Comparison of ENCODE assay signal across 26 mouse cellular contexts in genomic region chr15:88229456-88229855, GRCm38 (mm10).
DNase-seq lines count a peak whose midpoint lies in the region; ATAC-seq and TF ChIP-seq lines count a peak whose summit lies in the region.
"Had no signal": no experiment of that assay in that cellular context is flagged by ENCODE, and none has a peak within 500 bp of the region (broad histone marks: within the 10 kb centered on the region; RNA-seq: fewer than 3 reads in every experiment).

No protein-coding gene starts in this region.

- no peaks in the 10 kb centered on the region for H3K79me2 ChIP-seq in heart, adult 2 months (replicated peaks; ENCODE audit: control insufficient read depth, insufficient read depth, low read length)

- no peak overlapping the region for H3K4me3 ChIP-seq in cerebellum, adult 2 months (replicated peaks; ENCODE audit: insufficient read depth, low read depth, low read length)
- H3K4me3 ChIP-seq in heart, adult 2 months: no peak overlapping the region
- H3K4me3 ChIP-seq: embryonic facial prominence, embryonic 10.5 days; embryonic facial prominence, embryonic 12.5 days; erythroblast, embryonic 14.5 days; forebrain, embryonic 10.5 days; forebrain, embryonic 12.5 days had no signal

- TF ChIP-seq CTCF in cerebellum, adult 2 months (IDR thresholded peaks at IDR 0.05; ENCODE audit: borderline replicate concordance, insufficient read depth, low read depth, low read length): no peak
- TF ChIP-seq CTCF in heart, adult 2 months (IDR thresholded peaks at IDR 0.05): no peak

- peak; percentile 66 to 70 for DNase-seq in cerebellum, postnatal 10 days
- DNase-seq in cerebellum, adult 2 months: no peak
- peak; percentile 22 for DNase-seq in heart, adult 11 months
- DNase-seq in heart, adult 2 months: no peak
- peak; percentile 39 for DNase-seq in left cerebral cortex, postnatal 4 days
- DNase-seq in left cerebral cortex, postnatal 36 days (ENCODE audit: low spot score in 2 of 2): no peak
- DNase-seq: adrenal gland, adult 8-10 months; adrenal gland, postnatal 14 days; adrenal gland, postnatal 36 days; B cell, adult 2 months; cerebellum, adult 11 months; cerebellum, adult 18-20 months; cerebellum, adult 9-10 months had no signal

- no peak overlapping the region for H3K9ac ChIP-seq in heart, adult 2 months (ENCODE audit: low read depth, low read length)
- H3K9ac ChIP-seq: embryonic facial prominence, embryonic 12.5 days; forebrain, embryonic 12.5 days had no signal

- peaks cover 4% of the 10 kb centered on the region for H3K4me1 ChIP-seq in cerebellum, adult 2 months (ENCODE audit: control insufficient read depth, insufficient read depth, low read length)
- H3K4me1 ChIP-seq in heart, adult 2 months (ENCODE audit: control insufficient read depth, insufficient read depth, low read length): no peaks in the 10 kb centered on the region
- H3K4me1 ChIP-seq: embryonic facial prominence, embryonic 10.5 days; embryonic facial prominence, embryonic 12.5 days; forebrain, embryonic 12.5 days had no signal

- H3K36me3 ChIP-seq in heart, adult 2 months (ENCODE audit: control insufficient read depth, insufficient read depth, low read length): no peaks in the 10 kb centered on the region
- H3K36me3 ChIP-seq: embryonic facial prominence, embryonic 10.5 days; embryonic facial prominence, embryonic 12.5 days; forebrain, embryonic 10.5 days; forebrain, embryonic 12.5 days; G1E had no signal

- no peak overlapping the region for H3K27ac ChIP-seq in cerebellum, adult 2 months (ENCODE audit: insufficient read depth, low read length)
- H3K27ac ChIP-seq in heart, adult 2 months: no peak overlapping the region
- H3K27ac ChIP-seq: embryonic facial prominence, embryonic 10.5 days; embryonic facial prominence, embryonic 12.5 days; forebrain, embryonic 10.5 days; forebrain, embryonic 12.5 days had no signal

- no peaks in the 10 kb centered on the region for H3K27me3 ChIP-seq in cerebellum, adult 2 months (ENCODE audit: control insufficient read depth, insufficient read depth, low read length)
- no peaks in the 10 kb centered on the region for H3K27me3 ChIP-seq in heart, adult 2 months (ENCODE audit: control insufficient read depth, insufficient read depth, low read length)
- H3K27me3 ChIP-seq: CH12.LX; embryonic facial prominence, embryonic 12.5 days; forebrain, embryonic 12.5 days; Patski had no signal

- WGBS in cerebellum, adult 2 months: 42% methylated on average over 4 of the region's 4 CpGs
- 63% methylated on average over 4 of the region's 4 CpGs for whole genome bisulfite sequencing in heart, adult 2 months

- no peak for ATAC-seq in erythroblast, adult 5-6 weeks (replicated peaks; ENCODE audit: low FRiP score, poor library complexity, severe bottlenecking)
- ATAC-seq: activated CD4-positive, CD25-positive, alpha-beta regulatory T cell, adult 4 months; CD4-positive, CD25-positive, alpha-beta regulatory T cell, adult 4 months; forebrain, embryonic 14.5 days; forebrain, embryonic 16.5 days; Patski had no signal

- TF ChIP-seq EP300 in heart, adult 2 months (IDR thresholded peaks at IDR 0.05; ENCODE audit: insufficient read depth, low read depth, low read length): no peak

- intact Hi-C loops in heart, adult 2 months (cut with DNase I): no loop called here
- intact Hi-C loops in left cerebral cortex, postnatal 4 days (cut with DNase I): no loop called here
- intact Hi-C loops in left cerebral cortex, postnatal 36 days (cut with DNase I): no loop called here

- no peak for TF ChIP-seq POLR2A in cerebellum, adult 2 months (IDR thresholded peaks at IDR 0.05; ENCODE audit: borderline replicate concordance, insufficient read depth, low read length)
- no peak for TF ChIP-seq POLR2A in heart, adult 2 months (IDR thresholded peaks at IDR 0.05; ENCODE audit: insufficient read depth, low read depth, low read length)

Comparison
In these comparisons a context has a peak if more than half of its experiments do, and no peak if none do; other contexts are left out.
1. DNase-seq: peak in cerebellum, postnatal 10 days (2 of 2), heart, adult 11 months (single experiment) and left cerebral cortex, postnatal 4 days (single experiment); none in cerebellum, adult 2 months (0 of 2), heart, adult 2 months (0 of 2) and left cerebral cortex, postnatal 36 days (0 of 2).